Mouse (Mus musculus) liver, embryonic 14.5 days (tissue): Measurements from ENCODE around the gene Srgap3. TPM values are rescaled to one million over a fixed set of nuclear protein-coding genes. Genes with fewer than 3 reads are reported as not detected.

ENCODE experiments used
- ATAC-seq: fragments of 200-750 bp; cut with Nextera tagmentation; 2 replicates; pipeline ENCODE4 v1.8.0; 2017; ENCODE audit warnings: moderate number of reproducible peaks, mild to moderate bottlenecking, moderate library complexity; ENCODE audit not compliant: insufficient read depth
- DNase-seq, 3 experiments: peaks; one replicate each; pipeline ENCODE4 v3.0.0-alpha.2; 2012 to 2013; ENCODE audit warnings: low read depth in 3 of 3, low spot score in 3 of 3
- H3K27ac ChIP-seq: fragments of 300-500 bp; sonication (generic); 2 replicates; pipeline ENCODE4 v1.5.1; 2014; ENCODE audit warnings: moderate library complexity, mild to moderate bottlenecking, control low read depth, inconsistent platforms
- H3K27me3 ChIP-seq: fragments of 300-500 bp; sonication (generic); 2 replicates; pipeline ENCODE4 v1.6.1; 2014; ENCODE audit warnings: mild to moderate bottlenecking, low read length, moderate library complexity; ENCODE audit not compliant: control insufficient read depth, insufficient read depth
- H3K36me3 ChIP-seq: fragments of 300-500 bp; sonication (generic); replicated peaks from 2 replicates; pipeline ENCODE4 v1.6.1; 2014; ENCODE audit warnings: low read depth; ENCODE audit not compliant: control insufficient read depth, insufficient read depth
- H3K4me1 ChIP-seq, 2 experiments: fragments of 200-500 bp in 1 of 2; fragments of 300-500 bp in 1 of 2; sonication (generic) in 1 of 2; replicated peaks; 2 replicates each; pipeline ENCODE4 v1.6.1; 2012 to 2014; ENCODE audit warnings: antibody characterized with exemption in 1 of 2, inconsistent platforms in 1 of 2, low read length in 1 of 2; ENCODE audit not compliant: control insufficient read depth in 2 of 2, insufficient read depth in 2 of 2
- H3K4me2 ChIP-seq: fragments of 300-500 bp; sonication (generic); 2 replicates; pipeline ENCODE4 v1.6.1; 2014; ENCODE audit warnings: low read depth, mild to moderate bottlenecking, control low read depth, moderate library complexity
- H3K4me3 ChIP-seq, 2 experiments: fragments of 200-500 bp in 1 of 2; fragments of 300-500 bp in 1 of 2; sonication (generic) in 1 of 2; 2 replicates each; pipeline ENCODE4 v1.5.1; 2012 to 2014; ENCODE audit warnings: low read depth in 2 of 2, low read length in 2 of 2, mild to moderate bottlenecking in 2 of 2, control low read depth in 1 of 2, inconsistent platforms in 1 of 2, moderate library complexity in 1 of 2; ENCODE audit not compliant: insufficient read depth in 1 of 2
- H3K9ac ChIP-seq: fragments of 300-500 bp; sonication (generic); replicated peaks from 2 replicates; pipeline ENCODE4 v1.6.1; 2014; ENCODE audit warnings: mild to moderate bottlenecking, control low read depth, moderate library complexity
- H3K9me3 ChIP-seq: fragments of 300-500 bp; sonication (generic); 2 replicates; pipeline ENCODE4 v1.6.1; 2016; ENCODE audit warnings: low read length, mixed read lengths; ENCODE audit not compliant: control insufficient read depth
- CTCF ChIP-seq: IDR thresholded peaks from 2 replicates; pipeline ENCODE4 v1.5.1; 2016; ENCODE audit warnings: antibody characterized with exemption, low read depth, control low read depth
- EP300 ChIP-seq: IDR thresholded peaks from 2 replicates; pipeline ENCODE4 v1.6.1; 2016; ENCODE audit warnings: antibody characterized with exemption, low read depth
- WGBS: fragments of 180-500 bp; shearing (Covaris S2); extraction: QIAGEN DNeasy Blood & Tissue Kit; methylation state at CpG from one replicate; pipeline ENCODE4 v1.1.7; 2014; ENCODE audit not compliant: insufficient replicate concordance; 5-methylcytosine and 5-hydroxymethylcytosine counted together
- polyA plus RNA-seq, 2 experiments: library from polyadenylated mRNA; depleted of rRNA in 1 of 2; stranded (reverse) in 1 of 2; unstranded in 1 of 2; fragments of >200 nt; fragmentation: Nextera tagmentation in 1 of 2; extraction: Ambion mirVana in 1 of 2; gene quantifications; 2 replicates each; pipeline versions ENCODE4 v1.2.1 to v1.2.3; 2012 to 2014

Srgap3 gene
- polyA plus RNA-seq, 2 experiments = 0.20 to 0.27 TPM

- Histone ChIP-seq H3K27me3 (no peaks in the 10 kb centered on the region), H3K4me2 (no peak overlapping the region), H3K4me1 (0 out of 4 replicates have a peak, but pooled peaks cover 0 to 3% of the 10 kb centered on the region in 2 experiments), H3K9me3 (no peaks in the 10 kb centered on the region), H3K36me3 (no peaks in the 10 kb centered on the region), H3K4me3 (no peak overlapping the region), H3K27ac (no peak overlapping the region), H3K9ac (no peak overlapping the region)
- TF ChIP-seq EP300 (no peak), CTCF (no peak)
- WGBS = 65% methylated on average over 11 of the region's 11 CpGs
- ATAC-seq (no peak), DNase-seq (no peak)
Measured at GRCm38 (mm10) chr6:112957583-112958280, 10.7 kb upstream of the Srgap3 start.

GRCm38 (mm10) chr6:112955773-112956172 is 8.7 kb upstream of the Srgap3 start:
- Histone ChIP-seq H3K9me3 (no peaks in the 10 kb centered on the region), H3K4me2 (no peak overlapping the region), H3K4me1 (0 out of 4 replicates have a peak, but pooled peaks cover 0 to 3% of the 10 kb centered on the region in 2 experiments), H3K4me3 (no peak overlapping the region), H3K9ac (no peak overlapping the region), H3K36me3 (no peaks in the 10 kb centered on the region), H3K27me3 (no peaks in the 10 kb centered on the region), H3K27ac (no peak overlapping the region)
- ATAC-seq (no peak), DNase-seq (no peak)
- TF ChIP-seq EP300 (no peak), CTCF (no peak)
- 1% methylated on average over 2 of the region's 2 CpGs for WGBS

GRCm38 (mm10) chr6:112953905-112954304 is 6.8 kb upstream of the Srgap3 start:
- 0 out of 4 replicates have a peak, but pooled peaks cover 0 to 3% of the 10 kb centered on the region in 2 experiments for H3K4me1 ChIP-seq
- H3K27me3 ChIP-seq = no peaks in the 10 kb centered on the region
- H3K4me3 ChIP-seq = no peak overlapping the region
- H3K27ac ChIP-seq = no peak overlapping the region
- no peaks in the 10 kb centered on the region for H3K36me3 ChIP-seq
- ATAC-seq (no peak), DNase-seq (no peak)
- H3K9me3 ChIP-seq = no peaks in the 10 kb centered on the region
- 50% methylated on average over 7 of the region's 7 CpGs for WGBS
- no peak overlapping the region for H3K4me2 ChIP-seq
- TF ChIP-seq EP300 (no peak), CTCF (no peak)
- H3K9ac ChIP-seq = no peak overlapping the region

- H3K4me2 ChIP-seq = no peak overlapping the region
- ATAC-seq (no peak), DNase-seq (no peak)
- H3K9me3 ChIP-seq = no peaks in the 10 kb centered on the region
- no peak for TF ChIP-seq CTCF
- no peak for TF ChIP-seq EP300
- H3K4me1 ChIP-seq = 0 out of 4 replicates have a peak, but pooled peaks cover 0 to 6% of the 10 kb centered on the region in 2 experiments
- H3K4me3 ChIP-seq = no peak overlapping the region
- no peaks in the 10 kb centered on the region for H3K27me3 ChIP-seq
- WGBS = 56% methylated on average over 2 of the region's 2 CpGs
- H3K36me3 ChIP-seq = no peaks in the 10 kb centered on the region
- H3K9ac ChIP-seq = no peak overlapping the region
- H3K27ac ChIP-seq = no peak overlapping the region
Measured at GRCm38 (mm10) chr6:112951254-112951653, 4.2 kb upstream of the Srgap3 start.

GRCm38 (mm10) chr6:112950205-112951110 is 3.4 kb upstream of the Srgap3 start:
- no peak overlapping the region for H3K27ac ChIP-seq
- H3K4me2 ChIP-seq = no peak overlapping the region
- no peaks in the 10 kb centered on the region for H3K9me3 ChIP-seq
- no peak for TF ChIP-seq EP300
- TF ChIP-seq CTCF = no peak
- WGBS = 37% methylated on average over 8 of the region's 8 CpGs
- H3K4me1 ChIP-seq = 0 out of 4 replicates have a peak, but pooled peaks cover 0 to 4% of the 10 kb centered on the region in 2 experiments
- H3K27me3 ChIP-seq = peaks cover 2% of the 10 kb centered on the region; the same call in 1 of the 2 replicates
- no peak for DNase-seq
- no peak overlapping the region for H3K4me3 ChIP-seq
- no peaks in the 10 kb centered on the region for H3K36me3 ChIP-seq
- ATAC-seq = no peak
- H3K9ac ChIP-seq = no peak overlapping the region
